Mouse (Mus musculus) G1E (cell line): Measurements from ENCODE around the gene Rpl26. TPM values are rescaled to one million over a fixed set of nuclear protein-coding genes. Genes with fewer than 3 reads are reported as not detected.

Experiments used
- ATAC-seq: 2 replicates; pipeline ENCODE4 v1.8.0; 2016; ENCODE audit warnings: mild to moderate bottlenecking; ENCODE audit not compliant: insufficient number of reproducible peaks, poor library complexity, low FRiP score, severe bottlenecking; ENCODE audit errors: extremely low read depth
- DNase-seq: peaks from one replicate; pipeline ENCODE4 v3.0.0; 2012; ENCODE audit warnings: low spot score
- H3K27me3 ChIP-seq: 2 replicates; pipeline ENCODE4 v1.6.1; 2012; ENCODE audit warnings: mild to moderate bottlenecking, low read length, inconsistent platforms; ENCODE audit not compliant: insufficient read depth
- H3K36me3 ChIP-seq: replicated peaks from 2 replicates; pipeline ENCODE3; 2012; ENCODE audit warnings: mild to moderate bottlenecking, inconsistent platforms
- H3K4me1 ChIP-seq: 2 replicates; pipeline ENCODE4 v1.6.1; 2012; ENCODE audit warnings: low read depth, low read length, inconsistent platforms, mixed read lengths; ENCODE audit not compliant: insufficient read depth
- H3K4me3 ChIP-seq: 2 replicates; pipeline ENCODE4 v1.5.1; 2012; ENCODE audit warnings: low read depth, mild to moderate bottlenecking, inconsistent platforms, low read length, moderate library complexity, mixed read lengths
- H3K9me3 ChIP-seq: replicated peaks from 2 replicates; pipeline ENCODE4 v1.6.1; 2012; ENCODE audit warnings: inconsistent platforms
- CTCF ChIP-seq: IDR thresholded peaks from 2 replicates; pipeline ENCODE4 v1.5.1; 2012; ENCODE audit warnings: low read depth, low read length, inconsistent platforms, mixed read lengths
- GATA1 ChIP-seq: IDR thresholded peaks from 2 replicates; pipeline ENCODE4 v1.6.1; 2012; ENCODE audit warnings: borderline replicate concordance, low read length, inconsistent platforms, mixed read lengths
- GATA2 ChIP-seq: IDR thresholded peaks from 2 replicates; pipeline ENCODE4 v1.6.1; 2012; ENCODE audit warnings: low read depth, low read length, inconsistent platforms, borderline replicate concordance
- POLR2AphosphoS5 ChIP-seq: IDR thresholded peaks from 2 replicates; pipeline ENCODE4 v1.6.1; 2012; ENCODE audit warnings: low read depth, low read length, inconsistent platforms; ENCODE audit not compliant: insufficient replicate concordance
- TAL1 ChIP-seq: conservative IDR thresholded peaks from 2 replicates; pipeline ENCODE4 v1.6.1; 2012; ENCODE audit warnings: low read depth, low read length, inconsistent platforms, mixed read lengths
- polyA plus RNA-seq: library from polyadenylated mRNA; stranded (reverse); fragments of >175 nt; gene quantifications from 2 replicates; pipeline ENCODE4 v1.2.3, GENCODE M21; 2012
- total RNA-seq, 2 experiments: library from RNA; stranded (forward) in 1 of 2; stranded (reverse) in 1 of 2; fragments of 200-1000 nt in 1 of 2; fragments of >200 nt in 1 of 2; fragmentation: Nextera tagmentation in 1 of 2; gene quantifications; 2 replicates each; pipeline ENCODE4 v1.2.3; 2014 to 2017

Gene Rpl26
- total and polyA plus RNA-seq, 3 experiments: 273 to 4,820 (median 1,719) TPM

GRCm38 (mm10) chr11:68942731-68943130 lies 41.3 kb downstream of the Rpl26 start:
- Histone ChIP-seq H3K4me1 (peaks cover 22% of the 10 kb centered on the region), H3K27me3 (peaks cover 27% of the 10 kb centered on the region), H3K36me3 (peaks cover 14% of the 10 kb centered on the region), H3K9me3 (no peaks in the 10 kb centered on the region), H3K4me3 (no peak overlapping the region)
- DNase-seq (no peak), ATAC-seq (no peak)
- TF ChIP-seq CTCF (no peak), GATA2 (no peak), TAL1 (no peak), GATA1 (no peak), POLR2AphosphoS5 (no peak)

DNA sequence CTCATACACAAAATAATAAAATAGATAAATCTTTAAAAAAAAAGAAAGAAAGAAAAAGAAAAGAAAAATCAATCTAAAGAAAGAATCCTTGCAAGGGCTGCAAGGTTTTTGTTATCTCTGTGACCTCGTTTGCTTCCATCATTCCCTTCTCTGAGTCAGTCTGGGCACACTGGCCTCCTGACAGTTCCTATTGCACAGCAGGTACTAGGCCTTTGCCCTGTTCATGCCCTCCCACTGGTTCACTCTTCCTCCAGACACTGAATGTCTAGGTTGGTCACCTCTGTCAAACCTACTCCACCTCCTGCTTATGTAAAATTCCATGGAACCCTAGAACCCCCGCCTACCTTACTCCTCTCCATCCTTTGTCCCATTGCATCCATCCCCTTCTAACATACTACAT lies 43.9 kb downstream of the Rpl26 start:
- TF ChIP-seq CTCF (no peak), GATA1 (no peak), POLR2AphosphoS5 (no peak), TAL1 (no peak), GATA2 (no peak)
- Histone ChIP-seq H3K9me3 (no peaks in the 10 kb centered on the region), H3K27me3 (peaks cover 38% of the 10 kb centered on the region), H3K4me3 (no peak overlapping the region), H3K36me3 (peaks cover 14% of the 10 kb centered on the region), H3K4me1 (peaks cover 19% of the 10 kb centered on the region)
- DNase-seq (no peak), ATAC-seq (no peak)

DNA sequence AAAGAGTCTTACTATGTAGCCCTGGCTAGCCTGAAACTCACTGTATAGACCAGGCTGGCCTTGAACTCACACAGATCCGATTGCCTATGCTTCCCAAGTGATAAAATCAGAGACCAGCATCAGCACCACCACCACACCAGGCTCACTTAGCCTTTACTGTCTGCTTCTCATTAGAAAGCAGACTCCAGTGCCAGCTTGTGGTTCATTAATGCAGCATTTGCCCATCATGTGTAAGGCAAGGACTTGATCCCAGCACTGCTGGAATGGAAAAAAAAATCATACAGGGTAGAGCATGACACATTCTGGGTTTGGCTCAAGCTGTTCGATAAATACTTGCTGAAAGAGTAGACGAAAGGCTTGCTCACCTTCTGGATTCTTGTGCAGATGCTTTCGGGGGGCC lies 44.6 kb downstream of the Rpl26 start:
- Histone ChIP-seq H3K36me3 (peaks cover 14% of the 10 kb centered on the region), H3K9me3 (no peaks in the 10 kb centered on the region), H3K4me3 (no peak overlapping the region), H3K27me3 (peaks cover 41% of the 10 kb centered on the region), H3K4me1 (peaks cover 15% of the 10 kb centered on the region)
- DNase-seq: no peak
- no peak for ATAC-seq
- TF ChIP-seq CTCF (no peak), GATA1 (no peak), GATA2 (no peak), TAL1 (no peak), POLR2AphosphoS5 (no peak)

GRCm38 (mm10) chr11:68946806-68947440 lies 45.5 kb downstream of the Rpl26 start:
- no peak for DNase-seq
- Histone ChIP-seq H3K4me1 (peaks cover 18% of the 10 kb centered on the region), H3K36me3 (peaks cover 10% of the 10 kb centered on the region), H3K4me3 (no peak overlapping the region), H3K9me3 (no peaks in the 10 kb centered on the region), H3K27me3 (peaks cover 50% of the 10 kb centered on the region)
- no peak for TF ChIP-seq POLR2AphosphoS5
- ATAC-seq: no peak

GRCm38 (mm10) chr11:68947542-68947993 lies 46.2 kb downstream of the Rpl26 start:
- H3K27me3 ChIP-seq: peaks cover 52% of the 10 kb centered on the region
- H3K4me3 ChIP-seq: no peak overlapping the region
- peaks cover 5% of the 10 kb centered on the region for H3K36me3 ChIP-seq
- TF ChIP-seq POLR2AphosphoS5: no peak
- no peak for TF ChIP-seq TAL1
- no peak for TF ChIP-seq GATA1
- TF ChIP-seq GATA2: no peak
- no peak for TF ChIP-seq CTCF
- ATAC-seq (no peak), DNase-seq (no peak)
- peaks cover 18% of the 10 kb centered on the region for H3K4me1 ChIP-seq
- no peaks in the 10 kb centered on the region for H3K9me3 ChIP-seq

GRCm38 (mm10) chr11:68953903-68954302 lies 52.5 kb downstream of the Rpl26 start:
- DNase-seq: no peak
- peaks cover 74% of the 10 kb centered on the region for H3K27me3 ChIP-seq
- no peaks in the 10 kb centered on the region for H3K36me3 ChIP-seq
- H3K4me3 ChIP-seq: no peak overlapping the region
- H3K9me3 ChIP-seq: no peaks in the 10 kb centered on the region
- ATAC-seq: no peak
- H3K4me1 ChIP-seq: peaks cover 17% of the 10 kb centered on the region
- no peak for TF ChIP-seq GATA1
- no peak for TF ChIP-seq POLR2AphosphoS5
- no peak for TF ChIP-seq GATA2
- TF ChIP-seq CTCF: no peak
- TF ChIP-seq TAL1: no peak

GRCm38 (mm10) chr11:68954408-68954807 lies 53.0 kb downstream of the Rpl26 start:
- DNase-seq (no peak), ATAC-seq (no peak)
- Histone ChIP-seq H3K9me3 (no peaks in the 10 kb centered on the region), H3K4me3 (peak overlapping the region; percentile 42; the same call in 1 of the 2 replicates), H3K4me1 (peaks cover 17% of the 10 kb centered on the region), H3K27me3 (peaks cover 69% of the 10 kb centered on the region), H3K36me3 (no peaks in the 10 kb centered on the region)
- TF ChIP-seq GATA1: no peak
- TF ChIP-seq TAL1: no peak
- no peak for TF ChIP-seq CTCF
- TF ChIP-seq GATA2: no peak
- no peak for TF ChIP-seq POLR2AphosphoS5
